Mouse (Mus musculus) T-helper 2 cell (primary cell): ENCODE data around the gene Mdm2.

Experiments
- in situ Hi-C: fragments of 300-600 bp; cut with MboI, MseI; formaldehyde crosslinking; loops from one replicate; pipeline ENCODE4 v1.15.1; 2025; ENCODE audit warnings: high pct_unique_total_duplicates

Mdm2 gene

GRCm38 (mm10) chr10:117657659-117658306 is 52.8 kb downstream of the Mdm2 start:
- in situ Hi-C loops: no loop called here

DNA sequence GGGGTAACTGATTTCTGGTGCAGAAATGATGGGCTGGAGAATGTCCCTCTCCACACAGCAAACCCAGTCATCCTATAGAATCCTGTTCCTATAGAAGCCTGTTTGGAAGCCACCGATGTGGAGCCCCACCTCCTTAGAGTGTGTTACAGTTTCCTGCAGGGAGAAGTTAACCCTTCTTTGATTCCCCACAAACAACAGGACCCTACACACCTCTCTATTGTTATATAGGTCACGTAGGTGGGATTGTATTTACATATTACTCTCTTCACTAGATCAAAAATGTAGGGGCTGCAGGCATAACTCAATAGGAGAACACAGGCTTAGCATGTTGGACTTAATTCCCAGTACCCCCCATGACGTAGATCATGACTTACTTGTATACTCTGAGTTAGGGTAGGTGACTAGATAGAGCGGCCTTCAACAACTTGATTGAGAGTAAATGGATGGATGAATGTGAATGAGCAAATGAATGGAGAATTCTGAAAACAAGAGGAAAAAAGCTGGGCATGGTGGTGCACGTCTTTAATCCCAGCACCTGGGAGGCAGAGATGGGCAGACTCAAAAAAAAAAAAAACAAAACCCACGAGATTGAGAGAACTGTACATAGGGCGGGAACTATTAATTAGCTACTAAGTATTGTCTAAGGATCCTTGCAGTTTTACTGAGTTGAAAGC is 53.4 kb downstream of the Mdm2 start:
- in situ Hi-C loops: no loop called here

DNA sequence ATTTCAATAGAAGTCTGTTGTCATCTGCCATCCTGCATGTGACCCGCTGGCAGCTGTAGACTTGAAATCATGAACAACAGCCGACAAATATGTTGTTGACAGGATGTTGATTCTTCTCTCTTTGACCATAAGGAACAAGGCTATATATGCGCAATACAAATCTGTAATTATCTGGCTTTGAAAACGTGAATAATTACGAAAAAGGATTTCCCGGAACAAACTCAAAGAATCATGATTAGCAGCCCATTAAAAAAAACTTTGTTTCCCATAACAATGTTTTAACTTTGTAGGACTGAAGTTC is 53.9 kb downstream of the Mdm2 start:
- in situ Hi-C loops: no loop called here

- in situ Hi-C loops: no loop called here
Observed at GRCm38 (mm10) chr10:117655908-117656661, 54.5 kb downstream of the Mdm2 start.

GRCm38 (mm10) chr10:117655460-117655859 is 55.1 kb downstream of the Mdm2 start:
- in situ Hi-C loops: no loop called here

DNA sequence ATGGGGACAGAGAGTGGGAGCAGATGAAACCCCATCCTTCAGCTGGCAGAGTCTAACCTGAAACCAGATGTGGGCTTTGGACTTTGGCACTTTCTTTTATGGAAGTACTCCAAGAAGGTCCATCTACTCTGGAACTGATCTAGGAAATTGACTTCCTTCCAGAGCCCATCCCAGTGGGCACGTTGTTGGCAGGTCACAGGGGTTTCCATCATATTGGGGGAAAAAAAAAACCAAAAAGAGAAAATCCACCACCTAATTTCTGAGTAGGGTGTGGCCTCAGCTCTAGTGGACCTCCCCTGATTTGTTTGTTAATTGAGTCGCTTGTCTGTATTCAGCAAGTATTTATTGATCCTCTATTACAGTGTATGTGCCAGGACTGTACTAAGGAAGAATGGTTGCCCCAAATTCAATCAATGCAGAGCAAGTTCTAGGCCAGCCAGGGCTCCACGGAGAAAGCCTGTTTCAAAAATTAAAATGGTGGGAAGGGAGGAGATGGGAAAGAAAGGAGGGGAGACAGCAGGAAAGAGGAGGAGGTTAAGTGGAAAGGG is 55.9 kb downstream of the Mdm2 start:
- in situ Hi-C loops: no loop called here

- in situ Hi-C loops: no loop called here
Observed at GRCm38 (mm10) chr10:117653779-117654173, 56.8 kb downstream of the Mdm2 start.

DNA sequence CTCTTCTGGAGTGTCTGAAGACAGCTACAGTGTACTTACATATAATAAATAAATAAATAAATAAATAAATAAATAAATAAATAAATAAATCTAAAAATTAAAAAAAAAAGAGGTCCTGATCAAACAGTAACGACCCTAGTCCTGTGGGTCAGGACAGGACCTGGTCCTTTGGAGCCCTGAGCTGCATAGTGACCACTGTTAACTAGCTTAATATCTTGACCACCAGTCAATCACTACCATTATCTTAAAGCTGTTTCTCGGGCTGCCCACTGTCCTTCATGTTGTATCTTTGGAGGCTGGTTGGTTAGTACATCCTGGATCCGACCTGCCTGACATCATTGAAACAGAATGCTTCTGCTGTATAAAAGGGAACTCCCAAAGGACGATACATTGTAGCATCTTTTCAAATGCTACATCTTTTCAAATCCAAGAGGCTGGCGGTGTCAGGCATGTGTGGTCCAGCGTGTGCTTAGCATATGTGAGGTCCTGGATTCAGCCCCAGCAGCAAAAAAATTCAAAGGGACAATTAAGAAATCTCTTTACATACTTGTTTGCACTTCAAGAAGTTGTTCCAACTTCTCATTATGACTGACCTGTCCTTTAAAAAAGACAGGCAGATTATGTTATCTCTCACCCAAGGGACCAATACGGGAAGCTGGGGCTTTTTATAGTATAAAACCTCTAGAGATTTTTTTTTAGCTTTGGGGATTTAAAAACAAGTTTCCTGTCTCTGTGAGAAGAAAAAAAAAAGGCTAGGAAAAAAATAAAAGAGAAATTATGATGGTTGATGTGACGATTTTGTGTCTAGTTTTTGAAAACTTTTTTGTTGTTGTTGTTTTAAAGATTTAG is 57.4 kb downstream of the Mdm2 start:
- in situ Hi-C loops: no loop called here

GRCm38 (mm10) chr10:117652378-117652774 is 58.2 kb downstream of the Mdm2 start:
- in situ Hi-C loops: no loop called here

- in situ Hi-C loops: no loop called here
Observed at GRCm38 (mm10) chr10:117651587-117652377, 58.8 kb downstream of the Mdm2 start.

- in situ Hi-C loops: no loop called here
Observed at GRCm38 (mm10) chr10:117650725-117651124, 59.8 kb downstream of the Mdm2 start.

GRCm38 (mm10) chr10:117650042-117650655 is 60.4 kb downstream of the Mdm2 start:
- in situ Hi-C loops: no loop called here

GRCm38 (mm10) chr10:117649292-117650041 is 61.1 kb downstream of the Mdm2 start:
- in situ Hi-C loops: no loop called here

DNA sequence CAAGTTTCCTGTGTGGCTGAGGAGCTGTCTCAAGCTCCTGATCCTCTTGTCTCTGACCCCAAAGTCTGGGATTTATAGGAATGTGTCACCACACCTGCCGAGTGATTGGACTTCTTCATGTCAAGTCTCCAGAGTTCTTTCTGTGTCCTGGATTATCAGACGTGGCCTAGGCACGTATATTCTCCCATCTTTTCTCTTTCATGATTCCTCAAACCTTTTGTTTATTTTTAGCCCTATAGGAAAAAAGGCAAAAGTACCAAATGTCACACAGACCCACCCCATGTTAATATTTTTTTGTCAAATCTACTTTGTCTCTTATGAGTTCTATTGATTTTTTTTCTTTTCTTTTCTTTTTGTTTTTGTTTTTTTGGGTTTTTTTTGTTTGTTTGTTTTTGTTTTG is 61.9 kb downstream of the Mdm2 start:
- in situ Hi-C loops: no loop called here

GRCm38 (mm10) chr10:117647964-117648472 is 62.5 kb downstream of the Mdm2 start:
- in situ Hi-C loops: no loop called here

GRCm38 (mm10) chr10:117647158-117647505 is 63.4 kb downstream of the Mdm2 start:
- in situ Hi-C loops: no loop called here

DNA sequence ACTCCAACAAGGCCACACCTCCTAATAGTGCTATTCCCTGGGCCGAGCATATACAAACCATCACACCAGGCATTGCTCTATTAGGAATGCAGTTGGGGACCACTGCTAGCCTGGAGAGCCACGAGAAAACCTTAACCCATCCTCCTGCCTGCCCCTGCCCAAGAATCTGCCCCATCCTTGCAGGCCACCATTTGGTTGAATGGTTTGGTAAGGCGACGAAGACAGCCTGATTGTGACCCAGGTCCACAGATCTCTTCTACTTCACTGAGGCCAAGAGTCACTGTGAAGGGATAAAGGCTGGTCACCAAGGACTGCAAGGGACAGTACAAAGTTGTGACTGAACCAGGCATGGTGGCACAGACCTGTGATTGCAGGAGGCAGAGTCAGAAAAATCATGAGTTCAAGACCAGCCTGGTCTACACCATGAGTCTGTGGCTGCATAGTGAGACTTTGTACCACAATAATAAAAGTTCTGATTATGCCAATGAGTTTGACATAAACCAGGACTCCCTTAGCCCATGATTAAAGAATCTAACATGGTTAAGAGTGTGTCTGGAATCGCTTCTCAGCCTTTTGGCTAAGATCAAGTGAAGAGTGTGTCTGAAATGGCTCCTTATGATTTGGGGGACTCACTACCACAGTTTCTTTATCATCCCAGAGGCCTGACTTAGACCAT is 63.9 kb downstream of the Mdm2 start:
- in situ Hi-C loops: no loop called here

- in situ Hi-C loops: no loop called here
Observed at GRCm38 (mm10) chr10:117645487-117645964, 65.0 kb downstream of the Mdm2 start.

DNA sequence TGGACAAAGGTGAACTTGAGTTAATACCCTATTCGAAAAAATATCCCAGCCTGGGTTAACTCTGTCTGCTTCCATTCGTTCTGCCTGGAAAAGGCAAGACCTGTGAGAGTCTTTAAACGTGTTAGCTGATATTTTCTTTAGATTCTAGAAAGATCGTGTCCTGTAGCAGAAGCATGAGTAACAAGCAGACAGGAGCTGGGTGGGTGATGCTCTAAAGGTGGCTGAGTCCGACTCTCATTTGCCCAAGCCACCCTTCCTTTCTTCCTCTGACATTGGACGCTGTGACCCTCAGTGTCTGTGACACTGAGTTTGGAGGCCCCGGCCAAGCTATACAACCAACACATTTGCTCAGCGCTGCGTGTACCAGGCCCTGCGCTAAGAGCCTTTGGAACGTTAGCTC is 65.7 kb downstream of the Mdm2 start:
- in situ Hi-C loops: no loop called here
